Mouse (Mus musculus): ENCODE measurements around the gene Wdr44.
"Not testable (repeated sequence)": the region's sequence is repeated elsewhere in the genome, so short reads cannot be mapped to it uniquely, and the experiment has no call there.

The Wdr44 gene

GRCm38 (mm10) chrX:23692722-23693442, at the start of gene Wdr44:
Wdr44 (plus strand) TSS chrX:23693051.
- DNase-seq: peak; percentile 91

GRCm38 (mm10) chrX:23648371-23648770, 44.5 kb upstream of the Wdr44 start:
- DNase-seq: no peak

GRCm38 (mm10) chrX:23662216-23662615, 30.6 kb upstream of the Wdr44 start:
- no peak for DNase-seq

GRCm38 (mm10) chrX:23673193-23673592, 19.7 kb upstream of the Wdr44 start:
- DNase-seq: no peak

- DNase-seq: no peak
Observed at GRCm38 (mm10) chrX:23675450-23675849, 17.4 kb upstream of the Wdr44 start.

- DNase-seq: no peak
Observed at GRCm38 (mm10) chrX:23676583-23676982, 16.3 kb upstream of the Wdr44 start.

- no peak for DNase-seq
Observed at GRCm38 (mm10) chrX:23677511-23677910, 15.3 kb upstream of the Wdr44 start.

GRCm38 (mm10) chrX:23692336-23692721, 522 bp upstream of the Wdr44 start:
- DNase-seq: no peak

- DNase-seq: no peak
Observed at GRCm38 (mm10) chrX:23693443-23694400, 871 bp downstream of the Wdr44 start.

- DNase-seq: no peak
Observed at GRCm38 (mm10) chrX:23694588-23694987, 1.7 kb downstream of the Wdr44 start.

GRCm38 (mm10) chrX:23695109-23695508, 2.3 kb downstream of the Wdr44 start:
- DNase-seq: no peak

- no peak for DNase-seq
Observed at GRCm38 (mm10) chrX:23697346-23697745, 4.5 kb downstream of the Wdr44 start.

- DNase-seq: no peak
Observed at GRCm38 (mm10) chrX:23699023-23699422, 6.2 kb downstream of the Wdr44 start.

- DNase-seq: no peak
Observed at GRCm38 (mm10) chrX:23717247-23717646, 24.4 kb downstream of the Wdr44 start.

GRCm38 (mm10) chrX:23727463-23727862, 34.6 kb downstream of the Wdr44 start:
- DNase-seq: no peak

- DNase-seq: no peak
Observed at GRCm38 (mm10) chrX:23754671-23755070, 61.8 kb downstream of the Wdr44 start.

- DNase-seq: no peak
Observed at GRCm38 (mm10) chrX:23767849-23768248, 75.0 kb downstream of the Wdr44 start.

- no peak for DNase-seq
Observed at GRCm38 (mm10) chrX:23807125-23807524, 114.3 kb downstream of the Wdr44 start.

GRCm38 (mm10) chrX:23810365-23810764, 117.5 kb downstream of the Wdr44 start:
- no peak for DNase-seq

- DNase-seq: not testable (repeated sequence)
Observed at GRCm38 (mm10) chrX:23813287-23813686, 120.4 kb downstream of the Wdr44 start.

GRCm38 (mm10) chrX:23822885-23823284, 130.0 kb downstream of the Wdr44 start:
- DNase-seq: not testable (repeated sequence)

- no peak for DNase-seq
Observed at GRCm38 (mm10) chrX:23823398-23824023, 130.7 kb downstream of the Wdr44 start.

- DNase-seq: not testable (repeated sequence)
Observed at GRCm38 (mm10) chrX:23833784-23834183, 140.9 kb downstream of the Wdr44 start.

Measured in right cerebral cortex, postnatal 14 days (tissue).